Mouse (Mus musculus): ENCODE measurements at regions not wholly inside any gene's neighbourhood (a gene's known extent, or its start where the extent isn't known, plus 50 kb on each side); places are given as distances from the start of the nearest gene placed in this dataset.

GRCm38 (mm10) chr8:54330106-54330505, 199.3 kb upstream of the Asb5 start:
- no peak for DNase-seq (ENCODE audit: low spot score in 2 of 2)

GRCm38 (mm10) chr8:54331883-54332282, 197.5 kb upstream of the Asb5 start:
- peak in 1 of 2 experiments; percentile 2 for DNase-seq (ENCODE audit: low spot score in 2 of 2)

- no peak for DNase-seq (ENCODE audit: low spot score in 2 of 2)
Measured at GRCm38 (mm10) chr8:54351123-54351522, 178.3 kb upstream of the Asb5 start.

- no peak for DNase-seq (ENCODE audit: low spot score in 2 of 2)
Measured at GRCm38 (mm10) chr8:54361716-54362115, 167.7 kb upstream of the Asb5 start.

- no peak for DNase-seq (ENCODE audit: low spot score in 2 of 2)
Measured at GRCm38 (mm10) chr8:54370501-54370900, 158.9 kb upstream of the Asb5 start.

GRCm38 (mm10) chr8:54371073-54371472, 158.3 kb upstream of the Asb5 start:
- no peak for DNase-seq (ENCODE audit: low spot score in 2 of 2)

- DNase-seq (ENCODE audit: low spot score in 2 of 2): no peak
Measured at GRCm38 (mm10) chr8:54372921-54373320, 156.5 kb upstream of the Asb5 start.

GRCm38 (mm10) chr8:54375373-54376098, 153.8 kb upstream of the Asb5 start:
- no peak for DNase-seq (ENCODE audit: low spot score in 2 of 2)

- no peak for DNase-seq (ENCODE audit: low spot score in 2 of 2)
Measured at GRCm38 (mm10) chr8:54380191-54380590, 149.2 kb upstream of the Asb5 start.

- no peak for DNase-seq (ENCODE audit: low spot score in 2 of 2)
Measured at GRCm38 (mm10) chr8:54392866-54393265, 136.5 kb upstream of the Asb5 start.

GRCm38 (mm10) chr8:54393466-54394197, 135.7 kb upstream of the Asb5 start:
- DNase-seq (ENCODE audit: low spot score in 2 of 2): no peak

- no peak for DNase-seq (ENCODE audit: low spot score in 2 of 2)
Measured at GRCm38 (mm10) chr8:54405723-54406122, 123.7 kb upstream of the Asb5 start.

GRCm38 (mm10) chr8:54414092-54414799, 115.1 kb upstream of the Asb5 start:
- peak in 1 of 2 experiments; percentile 33 for DNase-seq (ENCODE audit: low spot score in 2 of 2)

GRCm38 (mm10) chr8:54416691-54417090, 112.7 kb upstream of the Asb5 start:
- no peak for DNase-seq (ENCODE audit: low spot score in 2 of 2)

GRCm38 (mm10) chr8:54418035-54418434, 111.3 kb upstream of the Asb5 start:
- no peak for DNase-seq (ENCODE audit: low spot score in 2 of 2)

GRCm38 (mm10) chr8:54420339-54421098, 108.9 kb upstream of the Asb5 start:
- no peak for DNase-seq (ENCODE audit: low spot score in 2 of 2)

- DNase-seq (ENCODE audit: low spot score in 2 of 2): no peak
Measured at GRCm38 (mm10) chr8:54425039-54425438, 104.3 kb upstream of the Asb5 start.

- no peak for DNase-seq (ENCODE audit: low spot score in 2 of 2)
Measured at GRCm38 (mm10) chr8:54435694-54436093, 93.7 kb upstream of the Asb5 start.

GRCm38 (mm10) chr8:54441143-54441542, 88.2 kb upstream of the Asb5 start:
- no peak for DNase-seq (ENCODE audit: low spot score in 2 of 2)

- no peak for DNase-seq (ENCODE audit: low spot score in 2 of 2)
Measured at GRCm38 (mm10) chr8:54442395-54442794, 87.0 kb upstream of the Asb5 start.

- DNase-seq (ENCODE audit: low spot score in 2 of 2): no peak
Measured at GRCm38 (mm10) chr8:54446370-54446769, 83.0 kb upstream of the Asb5 start.
